9 mouse cellular contexts compared by ENCODE assay signal in genomic region chr13:5845605-5846004, GRCm38 (mm10). TPM values are rescaled to one million over a fixed set of nuclear protein-coding genes. Genes with fewer than 3 reads are reported as not detected.
DNase-seq lines count a peak whose midpoint lies in the region; ATAC-seq lines count a peak whose summit lies in the region.
"Had no signal": no experiment of that assay in that cellular context is flagged by ENCODE, and none has a peak within 500 bp of the region (broad histone marks: within the 10 kb centered on the region; RNA-seq: fewer than 3 reads in every experiment).

No protein-coding gene starts in this region.

- H3K4me3 ChIP-seq in limb, embryonic 15.5 days: no peak overlapping the region
- no peak overlapping the region for H3K4me3 ChIP-seq in limb, embryonic 10.5 days
- H3K4me3 ChIP-seq in intestine, embryonic 14.5 days (ENCODE audit: low read depth, low read length): no peak overlapping the region

- no peaks in the 10 kb centered on the region for H3K36me3 ChIP-seq in limb, embryonic 15.5 days
- no peaks in the 10 kb centered on the region for H3K36me3 ChIP-seq in limb, embryonic 10.5 days
- no peaks in the 10 kb centered on the region for H3K36me3 ChIP-seq in intestine, embryonic 14.5 days (ENCODE audit: control insufficient read depth, insufficient read depth, low read length)

- no peaks in the 10 kb centered on the region for H3K9me3 ChIP-seq in limb, embryonic 15.5 days
- H3K9me3 ChIP-seq in limb, embryonic 10.5 days (replicated peaks): no peaks in the 10 kb centered on the region
- H3K9me3 ChIP-seq in intestine, embryonic 14.5 days (ENCODE audit: control insufficient read depth, low read length): no peaks in the 10 kb centered on the region

- no peaks in the 10 kb centered on the region for H3K4me1 ChIP-seq in limb, embryonic 15.5 days
- H3K4me1 ChIP-seq in limb, embryonic 10.5 days: no peaks in the 10 kb centered on the region
- H3K4me1 ChIP-seq in intestine, embryonic 14.5 days (replicated peaks; ENCODE audit: control insufficient read depth, insufficient read depth, low read length): peaks cover 13% of the 10 kb centered on the region; the same call in 1 of the 2 replicates

- H3K9ac ChIP-seq in limb, embryonic 15.5 days: no peak overlapping the region
- H3K9ac ChIP-seq in intestine, embryonic 14.5 days (ENCODE audit: low read length): no peak overlapping the region

- no peaks in the 10 kb centered on the region for H3K27me3 ChIP-seq in limb, embryonic 15.5 days
- no peaks in the 10 kb centered on the region for H3K27me3 ChIP-seq in limb, embryonic 10.5 days (ENCODE audit: low read depth, poor library complexity, severe bottlenecking)
- H3K27me3 ChIP-seq in intestine, embryonic 14.5 days (replicated peaks; ENCODE audit: control insufficient read depth, insufficient read depth, low read length): no peaks in the 10 kb centered on the region

- no peak for DNase-seq in limb, embryonic 10.5 days (ENCODE audit: low spot score)
- DNase-seq in MN1 (ENCODE audit: low spot score): peak; percentile 57
- DNase-seq in intestine, embryonic 14.5 days (ENCODE audit: low spot score): no peak
- DNase-seq in urinary bladder, adult 18-20 months (ENCODE audit: low spot score in 2 of 2): no peak
- DNase-seq in cerebellum, postnatal 36 days: no peak
- DNase-seq in gastrocnemius, postnatal 10 days: no peak

- H3K4me2 ChIP-seq in limb, embryonic 15.5 days: 0 out of 2 replicates have a peak overlapping the region, but pooled peaks have one; percentile 15
- H3K4me2 ChIP-seq in intestine, embryonic 14.5 days (ENCODE audit: low read length): no peak overlapping the region

- ATAC-seq in limb, embryonic 15.5 days (ENCODE audit: insufficient number of reproducible peaks, low FRiP score, low TSS enrichment, low read depth): no peak
- 0 out of 2 replicates have a peak, but pooled peaks have one; percentile 21 for ATAC-seq in intestine, embryonic 14.5 days (replicated peaks; ENCODE audit: low FRiP score, low TSS enrichment, low read depth)
- peak; percentile 92 for ATAC-seq in neutrophil, adult 5-6 weeks (ENCODE audit: extremely low read depth, insufficient number of reproducible peaks, low FRiP score, poor library complexity, severe bottlenecking)
- ATAC-seq: forebrain, embryonic 16.5 days had no signal

- WGBS in limb, embryonic 15.5 days: 54% methylated on average over 5 of the region's 5 CpGs
- 77% methylated on average over 5 of the region's 5 CpGs for WGBS in limb, embryonic 10.5 days
- WGBS in intestine, embryonic 14.5 days: 57% methylated on average over 5 of the region's 5 CpGs

- peak overlapping the region; percentile 59 for H3K27ac ChIP-seq in limb, embryonic 15.5 days
- no peak overlapping the region for H3K27ac ChIP-seq in limb, embryonic 10.5 days
- H3K27ac ChIP-seq in intestine, embryonic 14.5 days (ENCODE audit: low read depth): peak overlapping the region; percentile 39; the same call in 1 of the 2 replicates

RNA-seq across cellular contexts. Expression of gene Klf6, which starts 15.7 kb away (rescaled TPM):
- 116 and 136 TPM in 2 replicates for polyA plus RNA-seq in limb, embryonic 15.5 days (2015; fragmentation: Nextera tagmentation; extraction: Ambion mirVana)
- 19.4 and 19.6 TPM in 2 replicates for polyA plus RNA-seq in limb, embryonic 10.5 days (2016; fragmentation: Nextera tagmentation; extraction: Ambion mirVana)
- 65.3 and 73.7 TPM in 2 replicates for polyA plus RNA-seq in intestine, embryonic 14.5 days (2014; fragmentation: Nextera tagmentation; extraction: Ambion mirVana)
- total RNA-seq in neutrophil, adult 5-6 weeks (2017): 607 and 625 TPM in 2 replicates
- total RNA-seq in gastrocnemius, postnatal 10 days (2021): 10 to 100 TPM; 33.5 to 36.5 TPM
